Mouse (Mus musculus): ENCODE measurements around the gene Actr1b.

Actr1b gene

GRCm38 (mm10) chr1:36714311-36714710, at the start of gene Actr1b:
TSS of gene Actr1b (minus strand) at chr1:36714422.
- no peak for DNase-seq

- no peak for DNase-seq
Measured at GRCm38 (mm10) chr1:36761568-36761967, 47.3 kb upstream of the Actr1b start, which contains the start of gene Zap70. TSS of gene Zap70 (plus strand) at chr1:36761798.

- no peak for DNase-seq
Measured at GRCm38 (mm10) chr1:36761061-36761460, 46.8 kb upstream of the Actr1b start.

GRCm38 (mm10) chr1:36760401-36760800, 46.2 kb upstream of the Actr1b start:
- DNase-seq = no peak

GRCm38 (mm10) chr1:36759076-36759475, 44.9 kb upstream of the Actr1b start:
- no peak for DNase-seq

- DNase-seq = no peak
Measured at GRCm38 (mm10) chr1:36758553-36758952, 44.3 kb upstream of the Actr1b start.

- DNase-seq = no peak
Measured at GRCm38 (mm10) chr1:36753932-36754675, 39.9 kb upstream of the Actr1b start.

GRCm38 (mm10) chr1:36746452-36746851, 32.2 kb upstream of the Actr1b start:
- peak; percentile 72 to 73 for DNase-seq

GRCm38 (mm10) chr1:36745661-36746060, 31.4 kb upstream of the Actr1b start:
- no peak for DNase-seq

GRCm38 (mm10) chr1:36744268-36744944, 30.2 kb upstream of the Actr1b start:
- DNase-seq = peak; percentile 87 to 90

- no peak for DNase-seq
Measured at GRCm38 (mm10) chr1:36743046-36743445, 28.8 kb upstream of the Actr1b start.

- no peak for DNase-seq
Measured at GRCm38 (mm10) chr1:36739231-36739630, 25.0 kb upstream of the Actr1b start.

GRCm38 (mm10) chr1:36737300-36737699, 23.1 kb upstream of the Actr1b start:
- peak; percentile 86 to 90 for DNase-seq

GRCm38 (mm10) chr1:36724057-36724431, 9.8 kb upstream of the Actr1b start:
- no peak for DNase-seq

- no peak for DNase-seq
Measured at GRCm38 (mm10) chr1:36723146-36724056, 9.2 kb upstream of the Actr1b start.

- no peak for DNase-seq
Measured at GRCm38 (mm10) chr1:36718786-36719185, 4.6 kb upstream of the Actr1b start.

GRCm38 (mm10) chr1:36711104-36711503, 3.1 kb downstream of the Actr1b start:
- DNase-seq = no peak

- DNase-seq = peak; percentile 97 to 98
Measured at GRCm38 (mm10) chr1:36709854-36710280, 4.4 kb downstream of the Actr1b start, which contains the start of gene 4933424G06Rik. TSS of gene 4933424G06Rik (plus strand) at chr1:36710149.

GRCm38 (mm10) chr1:36709055-36709853, 5.0 kb downstream of the Actr1b start:
- DNase-seq = peak; percentile 57 to 61

GRCm38 (mm10) chr1:36708626-36709025, 5.6 kb downstream of the Actr1b start:
- no peak for DNase-seq

- no peak for DNase-seq
Measured at GRCm38 (mm10) chr1:36707797-36708196, 6.4 kb downstream of the Actr1b start.

GRCm38 (mm10) chr1:36707166-36707565, 7.1 kb downstream of the Actr1b start:
- no peak for DNase-seq

Measured in B cell, adult 2 months (primary cell).